Mouse (Mus musculus): ENCODE data around the gene Dpm1. TPM values are rescaled to one million over a fixed set of nuclear protein-coding genes. Genes with fewer than 3 reads are reported as not detected.
A peak's percentile ranks its signal among the peaks of the same experiment; 100 is the strongest.

Dpm1 gene
- polyA plus RNA-seq, 1 experiment from 2014 or later: 145 TPM

- Histone ChIP-seq H3K4me2 (replicated peaks; ENCODE audit: low read depth, low read length) (no peak overlapping the region), H3K27me3 (replicated peaks; ENCODE audit: insufficient read depth, low read length) (no peaks in the 10 kb centered on the region), H3K36me3 (ENCODE audit: insufficient read depth, low read length) (peaks cover 4% of the 10 kb centered on the region; the same call in 1 of the 2 replicates), H3K4me1 (ENCODE audit: insufficient read depth, low read depth, low read length) (no peaks in the 10 kb centered on the region), H3K4me3 (ENCODE audit: low read depth, low read length) (no peak overlapping the region), H3K27ac (ENCODE audit: low read length) (no peak overlapping the region), H3K9ac (replicated peaks; ENCODE audit: low read depth) (no peak overlapping the region), H3K9me3 (ENCODE audit: low read length) (no peaks in the 10 kb centered on the region)
- DNase-seq (ENCODE audit: low spot score) (no peak), ATAC-seq (no peak)
- TF ChIP-seq CTCF (IDR thresholded peaks at IDR 0.05) (no peak), EP300 (IDR thresholded peaks at IDR 0.05) (no peak)
- WGBS: 60% methylated on average over 7 of the region's 7 CpGs
Observed at GRCm38 (mm10) chr2:168175946-168176345, 54.4 kb downstream of the Dpm1 start.

DNA sequence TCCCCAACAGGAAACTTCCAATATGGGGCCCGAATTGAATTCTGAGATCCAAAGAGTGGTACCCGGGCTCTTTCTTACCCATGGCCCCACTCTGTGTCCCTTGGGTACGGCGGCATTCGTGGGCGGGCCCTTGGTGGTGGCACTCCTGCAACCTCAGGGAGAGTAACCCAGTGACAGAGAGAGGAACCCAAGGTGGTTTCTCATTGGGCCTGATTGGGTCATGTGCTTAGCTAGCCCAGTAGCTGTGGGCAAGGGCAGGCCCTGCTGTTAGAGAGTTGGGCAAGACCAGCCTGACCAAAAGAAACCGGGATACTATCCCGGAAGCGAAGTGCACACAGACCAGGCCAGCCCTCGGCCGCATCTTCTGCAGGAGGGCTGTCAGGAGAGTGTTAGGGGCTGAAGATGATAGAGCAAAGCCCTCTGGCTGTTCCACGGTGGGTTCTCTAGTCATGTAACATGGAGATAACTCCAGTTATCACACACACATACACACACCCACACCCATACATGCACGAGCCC lies 60.2 kb downstream of the Dpm1 start:
- Histone ChIP-seq H3K9ac (replicated peaks; ENCODE audit: low read depth) (no peak overlapping the region), H3K4me2 (replicated peaks; ENCODE audit: low read depth, low read length) (peak overlapping the region; percentile 47), H3K4me3 (ENCODE audit: low read depth, low read length) (peak overlapping the region; percentile 18; the same call in 1 of the 2 replicates), H3K36me3 (ENCODE audit: insufficient read depth, low read length) (no peaks in the 10 kb centered on the region), H3K9me3 (ENCODE audit: low read length) (no peaks in the 10 kb centered on the region), H3K27ac (ENCODE audit: low read length) (peak overlapping the region; percentile 73), H3K4me1 (ENCODE audit: insufficient read depth, low read depth, low read length) (peaks cover 9% of the 10 kb centered on the region; the same call in 1 of the 2 replicates), H3K27me3 (replicated peaks; ENCODE audit: insufficient read depth, low read length) (no peaks in the 10 kb centered on the region)
- no peak for TF ChIP-seq EP300 (IDR thresholded peaks at IDR 0.05)
- TF ChIP-seq CTCF (IDR thresholded peaks at IDR 0.05): no peak
- ATAC-seq: peak; percentile 97
- 13% methylated on average over 13 of the region's 13 CpGs for WGBS
- peak; percentile 94 for DNase-seq (ENCODE audit: low spot score)

- Histone ChIP-seq H3K4me2 (replicated peaks; ENCODE audit: low read depth, low read length) (peak overlapping the region; percentile 47), H3K4me3 (ENCODE audit: low read depth, low read length) (peak overlapping the region; percentile 18; the same call in 1 of the 2 replicates), H3K9me3 (ENCODE audit: low read length) (no peaks in the 10 kb centered on the region), H3K9ac (replicated peaks; ENCODE audit: low read depth) (no peak overlapping the region), H3K27me3 (replicated peaks; ENCODE audit: insufficient read depth, low read length) (no peaks in the 10 kb centered on the region), H3K36me3 (ENCODE audit: insufficient read depth, low read length) (no peaks in the 10 kb centered on the region), H3K27ac (ENCODE audit: low read length) (peak overlapping the region; percentile 73), H3K4me1 (ENCODE audit: insufficient read depth, low read depth, low read length) (peaks cover 9% of the 10 kb centered on the region; the same call in 1 of the 2 replicates)
- 9% methylated on average over 9 of the region's 9 CpGs for WGBS
- no peak for TF ChIP-seq EP300 (IDR thresholded peaks at IDR 0.05)
- TF ChIP-seq CTCF (IDR thresholded peaks at IDR 0.05): no peak
- DNase-seq (ENCODE audit: low spot score) (no peak), ATAC-seq (peak; percentile 11)
Observed at GRCm38 (mm10) chr2:168169800-168170113, 60.6 kb downstream of the Dpm1 start.

DNA sequence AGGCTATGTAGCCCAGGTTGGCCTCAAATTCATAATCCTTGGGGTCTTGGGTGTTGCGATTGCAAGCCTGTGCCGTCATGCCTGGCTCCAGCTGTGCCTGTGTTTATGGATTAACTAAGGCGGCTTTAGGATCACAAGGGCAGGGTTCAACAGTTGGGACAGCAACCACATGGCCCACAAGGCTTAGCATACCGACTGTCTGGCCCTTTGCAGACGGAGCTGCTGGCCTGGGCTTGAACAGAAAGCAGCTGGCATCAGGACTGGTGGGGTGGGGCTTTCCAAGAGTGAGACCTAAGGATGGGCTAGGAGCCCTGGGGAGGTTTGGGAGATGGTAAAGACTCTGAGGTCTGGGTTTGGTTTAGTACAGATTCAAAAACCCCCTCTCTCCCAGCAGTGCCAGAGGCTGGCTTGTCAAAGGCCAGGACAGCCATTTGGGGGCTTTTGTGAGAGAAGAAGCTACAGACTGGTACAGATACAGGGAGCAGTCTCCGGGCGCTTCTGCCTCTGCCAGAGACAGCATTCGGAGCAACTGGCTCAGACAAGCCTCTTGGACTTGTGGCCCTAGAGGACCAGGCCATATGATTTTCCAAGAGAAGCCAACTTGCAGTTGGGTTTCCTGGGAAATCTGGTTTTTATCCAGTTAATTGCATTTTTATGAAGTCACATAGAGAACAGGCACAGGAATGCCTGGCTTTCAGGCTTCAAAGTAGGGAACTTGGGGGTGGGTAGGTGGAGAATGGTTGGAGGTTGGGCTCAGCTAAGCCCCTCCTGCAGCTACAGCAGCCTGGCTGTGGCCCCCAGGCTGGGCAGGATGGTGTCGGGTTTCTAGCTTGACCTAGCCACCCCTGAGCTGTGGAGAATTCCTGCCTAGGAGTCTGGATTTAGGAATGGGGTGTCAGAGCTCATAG lies 61.2 kb downstream of the Dpm1 start:
- Histone ChIP-seq H3K27ac (ENCODE audit: low read length) (peak overlapping the region; percentile 73; the same call in 1 of the 2 replicates), H3K4me1 (ENCODE audit: insufficient read depth, low read depth, low read length) (peaks cover 9% of the 10 kb centered on the region; the same call in 1 of the 2 replicates), H3K4me2 (replicated peaks; ENCODE audit: low read depth, low read length) (peak overlapping the region; percentile 47; the same call in 1 of the 2 replicates), H3K36me3 (ENCODE audit: insufficient read depth, low read length) (no peaks in the 10 kb centered on the region), H3K4me3 (ENCODE audit: low read depth, low read length) (no peak overlapping the region), H3K9ac (replicated peaks; ENCODE audit: low read depth) (no peak overlapping the region), H3K9me3 (ENCODE audit: low read length) (no peaks in the 10 kb centered on the region), H3K27me3 (replicated peaks; ENCODE audit: insufficient read depth, low read length) (no peaks in the 10 kb centered on the region)
- no peak for TF ChIP-seq EP300 (IDR thresholded peaks at IDR 0.05)
- TF ChIP-seq CTCF (IDR thresholded peaks at IDR 0.05): no peak
- WGBS: 41% methylated on average over 9 of the region's 9 CpGs
- DNase-seq (ENCODE audit: low spot score) (peak; percentile 61), ATAC-seq (peak; percentile 52)

DNA sequence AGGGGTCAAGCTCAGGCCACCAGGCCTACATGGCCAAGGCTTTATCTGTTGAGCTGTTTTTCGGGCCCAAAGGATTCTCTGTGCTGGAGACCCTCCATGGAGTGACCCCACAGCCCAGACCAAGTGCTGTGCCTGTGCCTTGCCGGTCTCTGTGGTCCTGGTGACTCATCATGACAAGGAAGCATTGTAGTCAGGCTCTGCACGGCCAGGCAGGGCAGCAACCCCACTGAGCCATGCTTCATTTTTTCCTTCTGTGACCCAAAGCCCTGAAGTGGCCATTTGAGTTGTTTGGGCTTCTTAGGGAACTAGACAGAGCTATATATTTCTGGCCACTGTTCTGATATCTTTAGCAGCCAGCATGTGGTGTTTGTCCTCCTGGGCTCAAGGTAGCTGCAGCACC lies 62.6 kb downstream of the Dpm1 start:
- no peak overlapping the region for H3K4me2 ChIP-seq (replicated peaks; ENCODE audit: low read depth, low read length)
- TF ChIP-seq EP300 (IDR thresholded peaks at IDR 0.05): no peak
- no peak for TF ChIP-seq CTCF (IDR thresholded peaks at IDR 0.05)
- no peaks in the 10 kb centered on the region for H3K27me3 ChIP-seq (replicated peaks; ENCODE audit: insufficient read depth, low read length)
- DNase-seq (ENCODE audit: low spot score): no peak
- H3K9ac ChIP-seq (replicated peaks; ENCODE audit: low read depth): no peak overlapping the region
- no peak overlapping the region for H3K27ac ChIP-seq (ENCODE audit: low read length)
- no peak overlapping the region for H3K4me3 ChIP-seq (ENCODE audit: low read depth, low read length)
- no peaks in the 10 kb centered on the region for H3K36me3 ChIP-seq (ENCODE audit: insufficient read depth, low read length)
- peaks cover 9% of the 10 kb centered on the region; the same call in 1 of the 2 replicates for H3K4me1 ChIP-seq (ENCODE audit: insufficient read depth, low read depth, low read length)
- WGBS: 50% methylated on average over 3 of the region's 3 CpGs
- no peaks in the 10 kb centered on the region for H3K9me3 ChIP-seq (ENCODE audit: low read length)
- ATAC-seq: no peak

DNA sequence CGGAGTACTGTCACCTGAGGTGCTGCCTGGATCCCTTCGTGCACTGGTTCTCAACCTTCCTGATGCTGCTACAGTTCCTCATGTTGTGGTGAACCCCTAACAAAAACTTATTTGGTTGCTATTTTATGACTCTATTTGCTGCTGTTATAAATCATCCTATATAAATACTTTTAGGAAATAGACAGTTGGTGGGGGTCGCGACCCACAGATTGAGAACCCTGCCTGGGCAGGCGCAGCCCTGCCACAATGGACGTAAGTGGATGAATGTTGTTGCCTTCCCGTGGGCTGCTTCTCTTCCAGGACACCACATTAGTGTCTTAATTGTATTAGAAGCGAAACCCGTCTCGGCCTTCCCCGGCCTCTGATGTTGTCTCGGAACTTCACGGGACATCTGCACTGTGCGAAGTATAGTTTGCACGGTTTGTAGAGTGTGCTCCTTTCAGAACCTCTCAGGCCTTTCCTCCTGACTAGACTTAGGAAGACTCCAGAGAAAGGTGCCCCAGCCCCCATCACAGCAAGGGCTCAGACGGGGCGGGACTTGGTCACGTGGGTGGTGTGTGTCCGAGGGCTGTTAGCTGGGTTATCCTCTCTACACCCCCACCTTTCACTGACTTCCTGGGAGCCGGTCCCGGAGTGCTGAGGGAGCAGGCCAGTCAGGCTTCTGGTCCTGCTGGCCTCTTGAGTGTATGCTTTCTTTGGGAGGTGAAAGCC lies 63.5 kb downstream of the Dpm1 start:
- TF ChIP-seq CTCF (IDR thresholded peaks at IDR 0.05) (no peak), EP300 (IDR thresholded peaks at IDR 0.05) (no peak)
- Histone ChIP-seq H3K27ac (ENCODE audit: low read length) (no peak overlapping the region; the same call in 1 of the 2 replicates), H3K36me3 (ENCODE audit: insufficient read depth, low read length) (no peaks in the 10 kb centered on the region), H3K27me3 (replicated peaks; ENCODE audit: insufficient read depth, low read length) (no peaks in the 10 kb centered on the region), H3K9me3 (ENCODE audit: low read length) (no peaks in the 10 kb centered on the region), H3K4me3 (ENCODE audit: low read depth, low read length) (no peak overlapping the region), H3K9ac (replicated peaks; ENCODE audit: low read depth) (no peak overlapping the region), H3K4me1 (ENCODE audit: insufficient read depth, low read depth, low read length) (peaks cover 9% of the 10 kb centered on the region; the same call in 1 of the 2 replicates), H3K4me2 (replicated peaks; ENCODE audit: low read depth, low read length) (no peak overlapping the region)
- DNase-seq (ENCODE audit: low spot score) (peak; percentile 42), ATAC-seq (0 out of 2 replicates have a peak, but pooled peaks have one; percentile 4)
- 34% methylated on average over 21 of the region's 21 CpGs for WGBS
